Mouse (Mus musculus) hindbrain, embryonic 13.5 days (tissue): Measurements from ENCODE around the gene Rsrc2. TPM values are rescaled to one million over a fixed set of nuclear protein-coding genes. Genes with fewer than 3 reads are reported as not detected.
"Not testable (repeated sequence)": the region's sequence is repeated elsewhere in the genome, so short reads cannot be mapped to it uniquely, and the experiment has no call there.

ENCODE experiments used
- ATAC-seq: fragments of 200-750 bp; cut with Nextera tagmentation; 2 replicates; pipeline ENCODE4 v1.8.0; 2017; ENCODE audit warnings: moderate TSS enrichment; ENCODE audit not compliant: low FRiP score
- H3K27ac ChIP-seq: fragments of 300-500 bp; sonication (generic); 2 replicates; pipeline ENCODE4 v1.5.1; 2015; ENCODE audit warnings: inconsistent platforms, mild to moderate bottlenecking, moderate library complexity
- H3K27me3 ChIP-seq: fragments of 300-500 bp; sonication (generic); 2 replicates; pipeline ENCODE4 v1.6.1; 2015; ENCODE audit warnings: mild to moderate bottlenecking, inconsistent platforms
- H3K36me3 ChIP-seq: fragments of 300-500 bp; sonication (generic); 2 replicates; pipeline ENCODE4 v1.6.1; 2015; ENCODE audit warnings: mild to moderate bottlenecking, inconsistent platforms
- H3K4me1 ChIP-seq: fragments of 300-500 bp; sonication (generic); replicated peaks from 2 replicates; pipeline ENCODE4 v1.6.1; 2015; ENCODE audit warnings: inconsistent platforms
- H3K4me2 ChIP-seq: fragments of 300-500 bp; sonication (generic); 2 replicates; pipeline ENCODE4 v1.6.1; 2015; ENCODE audit warnings: inconsistent platforms, mild to moderate bottlenecking, moderate library complexity
- H3K4me3 ChIP-seq: fragments of 300-500 bp; sonication (generic); 2 replicates; pipeline ENCODE4 v1.5.1; 2015; ENCODE audit warnings: mild to moderate bottlenecking, inconsistent platforms
- H3K9ac ChIP-seq: fragments of 300-500 bp; sonication (generic); 2 replicates; pipeline ENCODE4 v1.6.1; 2015; ENCODE audit warnings: mild to moderate bottlenecking, inconsistent platforms
- H3K9me3 ChIP-seq: fragments of 300-500 bp; sonication (generic); 2 replicates; pipeline ENCODE4 v1.6.1; 2016; ENCODE audit warnings: inconsistent platforms
- WGBS: fragments of 180-500 bp; shearing (Covaris S2); methylation state at CpG from one replicate; pipeline ENCODE4 v1.1.7; 2015; 5-methylcytosine and 5-hydroxymethylcytosine counted together
- polyA plus RNA-seq: library from polyadenylated mRNA; unstranded; fragments of >200 nt; fragmentation: Nextera tagmentation; extraction: Ambion mirVana; gene quantifications from 2 replicates; pipeline ENCODE4 v1.2.1, GENCODE M21; 2015

The Rsrc2 gene
- polyA plus RNA-seq, 1 experiment from 2014 or later = 169 TPM

DNA sequence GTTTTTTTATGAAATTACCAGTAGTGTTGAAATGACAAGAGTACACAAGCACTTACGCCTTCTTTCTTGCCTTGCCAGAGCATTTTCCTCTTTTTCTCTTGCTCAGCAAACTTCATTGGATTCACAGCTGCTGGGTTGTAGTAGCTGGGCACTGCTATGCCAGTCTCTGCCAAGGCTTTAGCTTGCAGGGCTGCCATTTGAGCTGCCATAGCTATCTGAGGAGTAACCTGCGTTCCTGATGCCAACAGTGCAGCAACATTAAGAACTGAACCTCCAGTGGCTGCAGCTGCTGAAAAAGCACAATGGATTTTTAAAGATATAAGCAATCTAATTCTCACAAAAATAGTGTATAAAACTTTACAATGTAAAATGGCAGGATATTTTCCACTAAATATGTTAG is 18.2 kb downstream of the Rsrc2 start:
- Histone ChIP-seq H3K27ac (no peak overlapping the region), H3K9me3 (no peaks in the 10 kb centered on the region), H3K27me3 (no peaks in the 10 kb centered on the region), H3K9ac (no peak overlapping the region), H3K4me2 (no peak overlapping the region), H3K4me1 (no peaks in the 10 kb centered on the region), H3K4me3 (no peak overlapping the region), H3K36me3 (peaks cover 80% of the 10 kb centered on the region)
- no peak for ATAC-seq
- WGBS = 91% methylated on average over 2 of the region's 2 CpGs

DNA sequence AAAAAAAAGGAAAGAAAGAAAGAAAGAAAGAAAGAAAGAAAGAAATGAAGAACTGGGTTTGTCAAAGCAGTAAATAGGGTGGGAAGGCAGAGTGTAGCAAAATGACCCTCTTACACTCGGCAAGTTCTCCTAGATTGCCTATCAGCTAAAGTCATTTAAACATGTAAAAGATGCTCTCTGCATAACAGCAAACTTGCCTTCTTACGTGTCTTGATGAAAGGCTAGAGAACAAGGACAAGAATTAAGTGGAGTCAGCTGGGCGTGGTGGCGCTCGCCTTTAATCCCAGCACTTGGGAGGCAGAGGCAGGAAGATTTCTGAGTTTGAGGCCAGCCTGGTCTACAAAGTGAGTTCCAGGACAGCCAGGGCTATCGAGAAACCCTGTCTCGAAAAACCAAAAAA is 25.4 kb downstream of the Rsrc2 start:
- not testable (repeated sequence) for H3K9ac ChIP-seq, H3K27me3 ChIP-seq, H3K27ac ChIP-seq, H3K4me2 ChIP-seq, H3K4me3 ChIP-seq, H3K9me3 ChIP-seq, ATAC-seq
- Histone ChIP-seq H3K36me3 (peaks cover 18% of the 10 kb centered on the region), H3K4me1 (peaks cover 13% of the 10 kb centered on the region)
- WGBS = 90% methylated on average over 7 of the region's 7 CpGs

DNA sequence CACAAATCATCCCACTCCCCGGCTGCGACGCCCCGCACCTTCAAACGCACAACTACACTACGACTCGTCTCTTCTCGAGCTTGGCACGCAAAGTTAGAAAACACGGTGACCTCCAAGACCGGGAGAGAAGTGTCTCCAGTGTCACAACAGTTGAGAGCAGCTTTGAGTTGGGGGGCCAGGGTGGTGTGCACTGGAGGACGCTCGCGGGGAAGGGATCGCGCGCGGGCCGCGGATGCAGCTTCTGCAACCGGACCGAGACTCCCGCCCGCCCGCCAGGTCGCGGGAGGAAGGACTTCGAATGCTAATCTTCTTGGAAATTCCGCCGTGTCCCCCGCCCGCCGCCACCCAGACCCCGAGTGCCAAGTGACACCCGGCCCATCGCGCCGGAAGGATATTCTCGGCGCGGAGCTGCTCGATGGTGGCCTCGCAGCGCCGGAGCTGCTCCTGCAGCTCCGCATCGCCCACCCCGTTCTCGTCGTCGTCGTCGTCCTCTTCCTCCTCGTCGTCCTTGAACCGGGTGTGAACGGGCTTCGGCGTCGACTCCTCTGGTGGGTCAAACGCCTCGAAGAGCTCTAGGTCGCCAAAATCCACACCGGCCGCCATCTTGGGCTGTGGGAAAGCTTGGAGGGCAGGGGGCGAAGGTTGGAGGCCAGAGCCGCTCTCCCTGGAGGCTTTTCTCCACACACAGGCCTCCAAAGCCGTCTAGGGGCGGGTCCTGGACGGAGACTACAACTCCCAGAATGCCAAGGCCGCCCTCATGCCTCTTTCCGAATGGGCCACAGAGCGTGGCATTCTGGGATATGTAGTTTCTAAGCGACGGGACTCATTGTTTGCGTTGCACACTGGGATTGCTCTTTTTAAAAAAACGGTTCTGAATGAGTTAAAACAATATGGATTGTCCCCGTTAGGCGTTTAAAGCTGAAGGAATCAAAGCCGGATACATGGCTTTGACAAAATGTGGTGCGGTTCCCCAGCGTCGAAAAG is 28.6 kb downstream of the Rsrc2 start, which contains the start of gene Zcchc8:
TSS of gene Zcchc8 (minus strand) at position 773 of the 984 bp plus-strand sequence.
- Histone ChIP-seq H3K4me1 (peaks cover 32% of the 10 kb centered on the region), H3K9me3 (no peaks in the 10 kb centered on the region), H3K4me2 (peak within 1 kb of the TSS; percentile 87), H3K4me3 (peak within 1 kb of the TSS; percentile 90), H3K27ac (peak within 1 kb of the TSS; percentile 92), H3K27me3 (no peaks in the 10 kb centered on the region), H3K9ac (peak within 1 kb of the TSS; percentile 90), H3K36me3 (peaks cover 17% of the 10 kb centered on the region)
- under 1% methylated on average over 83 of the region's 83 CpGs for WGBS
- peak; percentile 100 for ATAC-seq

DNA sequence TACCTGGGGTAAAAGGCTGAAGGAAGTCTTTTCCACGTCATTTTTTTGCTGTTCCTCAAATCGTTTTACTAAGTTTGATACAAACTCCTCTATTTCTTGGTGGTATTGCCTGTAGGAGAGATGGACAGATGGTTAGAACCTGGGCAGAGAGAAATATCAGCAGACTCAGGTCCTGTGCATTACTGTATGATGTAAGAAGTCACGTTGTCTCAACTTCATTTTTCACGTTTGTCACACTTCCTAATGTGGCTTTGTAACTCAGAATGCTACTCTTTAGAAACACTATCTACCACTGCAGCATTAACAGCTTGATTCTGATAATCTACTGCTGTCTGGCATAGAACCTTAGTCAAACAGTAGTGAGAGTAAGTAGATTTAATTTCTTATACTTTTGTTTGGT is 34.6 kb downstream of the Rsrc2 start:
- Histone ChIP-seq H3K4me3 (no peak overlapping the region), H3K27me3 (no peaks in the 10 kb centered on the region), H3K4me1 (peaks cover 27% of the 10 kb centered on the region), H3K9me3 (no peaks in the 10 kb centered on the region), H3K36me3 (peaks cover 75% of the 10 kb centered on the region), H3K27ac (no peak overlapping the region), H3K4me2 (no peak overlapping the region), H3K9ac (no peak overlapping the region)
- no peak for ATAC-seq
- 94% methylated on average over 4 of the region's 4 CpGs for WGBS

DNA sequence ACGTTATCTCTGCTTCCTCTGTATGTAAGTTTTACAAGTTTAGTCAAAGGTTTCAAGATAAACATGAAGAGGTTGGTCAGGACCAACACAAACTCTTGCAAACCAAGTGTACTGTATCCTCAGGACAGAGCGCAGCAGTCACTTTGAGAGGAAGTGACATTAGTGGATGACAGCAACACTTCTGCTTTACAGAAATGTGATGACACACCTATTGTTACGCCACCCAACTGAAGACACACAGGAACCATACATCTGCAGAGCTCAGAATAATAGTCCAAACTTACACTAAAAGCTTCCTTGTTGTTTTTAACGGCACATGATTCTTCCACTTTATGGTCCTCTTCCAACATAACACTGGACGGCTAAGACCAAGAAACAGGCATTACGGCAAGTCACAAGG is 35.4 kb downstream of the Rsrc2 start:
- Histone ChIP-seq H3K36me3 (peaks cover 82% of the 10 kb centered on the region), H3K27me3 (no peaks in the 10 kb centered on the region), H3K4me3 (no peak overlapping the region), H3K9me3 (no peaks in the 10 kb centered on the region), H3K27ac (no peak overlapping the region), H3K9ac (no peak overlapping the region), H3K4me2 (no peak overlapping the region), H3K4me1 (peaks cover 19% of the 10 kb centered on the region)
- no peak for ATAC-seq
- WGBS = 95% methylated on average over 6 of the region's 6 CpGs

DNA sequence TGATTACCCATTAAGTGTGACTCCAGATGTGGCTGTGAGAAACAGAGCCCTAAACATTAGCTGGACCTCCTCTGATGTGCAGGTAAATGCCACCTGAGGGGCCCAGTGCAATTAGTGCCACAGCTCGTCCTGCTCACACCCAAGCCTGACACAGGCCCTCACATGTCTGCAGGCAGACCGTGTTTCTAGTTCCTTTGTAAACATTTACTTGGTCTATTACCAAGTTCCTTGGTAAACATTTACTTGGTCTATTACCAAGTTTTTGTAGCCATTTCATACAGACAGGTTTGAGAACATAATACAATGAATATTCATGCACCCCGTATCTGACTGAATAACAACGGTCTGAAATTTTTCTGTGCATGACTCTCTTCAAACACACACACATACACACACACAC is 39.6 kb downstream of the Rsrc2 start:
- Histone ChIP-seq H3K27ac (no peak overlapping the region), H3K4me2 (no peak overlapping the region), H3K36me3 (peaks cover 95% of the 10 kb centered on the region), H3K4me1 (no peaks in the 10 kb centered on the region), H3K4me3 (no peak overlapping the region), H3K9ac (no peak overlapping the region), H3K9me3 (no peaks in the 10 kb centered on the region), H3K27me3 (no peaks in the 10 kb centered on the region)
- 86% methylated on average over 4 of the region's 4 CpGs for WGBS
- no peak for ATAC-seq

DNA sequence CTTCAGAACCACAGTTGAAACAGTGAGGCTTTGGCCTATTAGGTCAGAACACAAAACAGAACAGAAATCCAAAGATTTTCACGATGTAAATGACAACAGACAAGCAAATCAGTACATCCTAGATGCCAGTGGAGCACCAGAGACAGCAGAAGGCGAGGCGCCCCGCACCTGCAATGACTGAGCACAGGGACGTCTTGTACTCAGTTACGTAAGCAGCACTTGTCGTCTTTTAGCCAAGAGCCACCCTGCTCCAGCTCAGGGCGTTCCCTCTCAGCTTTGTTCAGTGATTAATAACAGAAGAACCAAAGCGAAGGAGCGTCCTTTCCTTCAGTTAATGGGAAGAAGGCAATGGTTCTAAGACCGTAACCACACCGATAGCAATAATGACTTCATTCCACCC is 40.6 kb downstream of the Rsrc2 start:
- no peak for ATAC-seq

DNA sequence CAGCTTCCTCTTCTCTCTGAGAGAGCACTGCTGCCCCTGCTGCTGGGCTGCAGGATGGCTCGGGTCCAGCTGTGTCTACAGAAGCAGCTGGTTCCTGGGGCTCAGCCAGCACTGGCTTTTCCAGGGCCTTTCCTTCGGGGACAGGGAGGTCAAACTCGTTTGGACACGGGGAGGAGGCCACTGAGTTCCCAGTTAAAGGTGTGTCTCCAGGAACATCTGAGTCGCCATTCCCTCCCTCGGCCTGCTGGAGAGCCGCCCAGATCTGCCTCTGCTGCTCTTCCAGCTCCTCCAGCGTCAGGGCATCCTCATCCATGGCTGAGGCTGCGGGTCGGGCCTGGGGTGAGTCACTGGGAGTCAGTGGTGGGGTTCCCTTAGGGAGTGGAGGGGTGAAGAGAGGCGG is 48.6 kb downstream of the Rsrc2 start:
- Histone ChIP-seq H3K9me3 (no peaks in the 10 kb centered on the region), H3K36me3 (peaks cover 81% of the 10 kb centered on the region), H3K27ac (no peak overlapping the region), H3K4me1 (no peaks in the 10 kb centered on the region), H3K4me2 (no peak overlapping the region), H3K4me3 (no peak overlapping the region), H3K27me3 (no peaks in the 10 kb centered on the region), H3K9ac (no peak overlapping the region)
- WGBS = 78% methylated on average over 11 of the region's 11 CpGs
- ATAC-seq = no peak

More for the DNA sequence above, 40.6 kb downstream of the Rsrc2 start:
- Histone ChIP-seq H3K9ac (no peak overlapping the region), H3K36me3 (peaks cover 94% of the 10 kb centered on the region), H3K27ac (no peak overlapping the region), H3K9me3 (no peaks in the 10 kb centered on the region), H3K4me3 (no peak overlapping the region), H3K4me2 (no peak overlapping the region), H3K27me3 (no peaks in the 10 kb centered on the region), H3K4me1 (no peaks in the 10 kb centered on the region)
- WGBS = 94% methylated on average over 12 of the region's 12 CpGs

DNA sequence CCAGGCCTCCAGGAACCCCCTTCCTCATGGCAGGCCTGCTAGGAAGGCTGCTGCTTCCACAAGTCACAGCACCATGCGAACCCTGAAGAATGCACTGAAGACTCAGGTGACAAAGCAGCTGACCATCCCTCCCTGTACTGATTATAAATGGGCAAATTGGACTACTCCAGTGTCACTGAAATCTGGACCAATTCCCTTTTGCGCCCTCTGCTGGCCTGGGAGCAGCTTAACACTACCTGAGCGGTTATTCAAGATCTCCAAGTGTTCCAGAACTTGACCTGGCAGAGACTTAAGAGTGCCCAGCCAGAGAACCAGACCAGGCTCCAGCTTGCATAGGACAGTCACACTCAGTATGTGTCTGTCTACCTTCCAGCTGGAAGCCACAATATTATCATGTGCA is 50.0 kb downstream of the Rsrc2 start:
- Histone ChIP-seq H3K4me3 (no peak overlapping the region), H3K9me3 (no peaks in the 10 kb centered on the region), H3K4me2 (no peak overlapping the region), H3K36me3 (peaks cover 67% of the 10 kb centered on the region), H3K27ac (no peak overlapping the region), H3K27me3 (no peaks in the 10 kb centered on the region), H3K4me1 (no peaks in the 10 kb centered on the region), H3K9ac (no peak overlapping the region)
- no peak for ATAC-seq
- WGBS = 30% methylated on average over 3 of the region's 3 CpGs

DNA sequence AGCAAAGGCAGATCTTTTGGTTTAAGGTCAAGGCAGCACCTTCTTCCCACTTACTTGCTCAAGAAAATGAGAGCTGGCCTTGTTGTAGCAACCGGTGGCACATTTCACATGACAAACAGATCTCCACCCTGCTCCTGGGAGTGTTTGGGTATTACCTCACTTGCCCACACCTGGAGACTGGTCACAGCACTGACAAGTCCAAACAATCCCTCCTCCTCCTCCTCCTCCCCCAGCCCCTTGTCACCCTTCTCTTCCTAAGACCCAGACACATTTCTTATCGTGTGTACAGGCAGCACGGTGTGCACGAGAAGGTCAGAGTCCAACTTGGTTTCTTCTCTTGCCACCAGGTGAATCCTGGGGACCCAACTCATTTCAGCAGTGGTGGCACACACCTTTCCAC is 52.3 kb downstream of the Rsrc2 start:
- no peak for ATAC-seq

DNA sequence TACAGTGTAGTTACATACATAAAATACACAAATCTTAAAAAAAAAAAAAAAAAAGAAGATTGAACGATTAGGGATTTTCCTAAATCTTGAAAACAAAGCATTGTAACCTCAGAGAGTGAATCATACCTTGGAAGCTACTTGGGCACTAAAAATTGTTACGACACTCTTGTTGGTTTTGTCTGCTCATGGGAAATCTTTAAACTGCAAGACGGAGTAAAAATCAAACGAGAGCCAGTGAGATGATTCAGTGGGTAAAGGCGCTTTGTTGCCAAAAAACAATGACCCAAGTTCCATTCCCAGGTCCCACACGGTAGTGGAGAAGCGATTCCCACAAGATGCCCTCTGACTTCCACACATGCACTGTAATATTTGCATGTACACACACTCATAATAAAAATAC is 53.0 kb downstream of the Rsrc2 start:
- 95% methylated on average over 7 of the region's 7 CpGs for WGBS
- no peaks in the 10 kb centered on the region for H3K4me1 ChIP-seq
- H3K9me3 ChIP-seq = no peaks in the 10 kb centered on the region
- H3K4me3 ChIP-seq = no peak overlapping the region
- H3K9ac ChIP-seq = no peak overlapping the region
- no peak overlapping the region for H3K27ac ChIP-seq
- no peaks in the 10 kb centered on the region for H3K27me3 ChIP-seq
- peaks cover 39% of the 10 kb centered on the region for H3K36me3 ChIP-seq
- ATAC-seq = no peak
- no peak overlapping the region for H3K4me2 ChIP-seq

More for the DNA sequence above, 52.3 kb downstream of the Rsrc2 start:
- 95% methylated on average over 4 of the region's 4 CpGs for WGBS
- no peaks in the 10 kb centered on the region for H3K9me3 ChIP-seq
- H3K4me3 ChIP-seq = no peak overlapping the region
- no peaks in the 10 kb centered on the region for H3K4me1 ChIP-seq
- no peak overlapping the region for H3K9ac ChIP-seq
- peaks cover 45% of the 10 kb centered on the region for H3K36me3 ChIP-seq
- no peak overlapping the region for H3K4me2 ChIP-seq
- H3K27ac ChIP-seq = no peak overlapping the region
- H3K27me3 ChIP-seq = no peaks in the 10 kb centered on the region

DNA sequence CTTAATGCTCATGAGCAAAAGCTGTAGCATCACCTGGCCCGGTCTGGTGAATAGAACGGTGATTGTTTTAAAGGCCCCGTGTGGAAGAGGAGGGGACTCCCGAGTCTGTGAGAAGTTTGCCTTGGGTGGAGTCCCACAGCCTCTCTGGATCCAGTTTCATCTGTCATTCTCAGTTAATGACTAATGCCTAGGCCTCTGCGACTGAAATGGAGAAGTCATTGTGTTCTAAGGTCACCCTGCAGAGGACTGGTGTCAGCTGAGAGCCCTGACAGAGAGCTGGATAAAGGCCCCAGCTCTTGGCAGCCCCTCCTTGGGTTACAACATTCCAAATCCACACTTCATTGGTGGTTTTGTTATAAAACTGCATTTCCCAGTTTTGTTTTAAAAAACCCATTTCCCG is 54.7 kb downstream of the Rsrc2 start:
- 67% methylated on average over 6 of the region's 6 CpGs for WGBS
- H3K36me3 ChIP-seq = peaks cover 24% of the 10 kb centered on the region
- H3K4me2 ChIP-seq = no peak overlapping the region
- H3K27ac ChIP-seq = no peak overlapping the region
- no peaks in the 10 kb centered on the region for H3K9me3 ChIP-seq
- no peaks in the 10 kb centered on the region for H3K4me1 ChIP-seq
- H3K9ac ChIP-seq = no peak overlapping the region
- no peaks in the 10 kb centered on the region for H3K27me3 ChIP-seq
- H3K4me3 ChIP-seq = no peak overlapping the region
- ATAC-seq = no peak
